Mouse (Mus musculus) lung, postnatal 14 days (tissue): ENCODE results near the gene Tsc22d2.
"Not testable (repeated sequence)": the region's sequence is repeated elsewhere in the genome, so short reads cannot be mapped to it uniquely, and the experiment has no call there.

Source experiments
- DNase-seq: peaks from one replicate; pipeline ENCODE4 v3.0.0; 2021

Tsc22d2 gene

DNA sequence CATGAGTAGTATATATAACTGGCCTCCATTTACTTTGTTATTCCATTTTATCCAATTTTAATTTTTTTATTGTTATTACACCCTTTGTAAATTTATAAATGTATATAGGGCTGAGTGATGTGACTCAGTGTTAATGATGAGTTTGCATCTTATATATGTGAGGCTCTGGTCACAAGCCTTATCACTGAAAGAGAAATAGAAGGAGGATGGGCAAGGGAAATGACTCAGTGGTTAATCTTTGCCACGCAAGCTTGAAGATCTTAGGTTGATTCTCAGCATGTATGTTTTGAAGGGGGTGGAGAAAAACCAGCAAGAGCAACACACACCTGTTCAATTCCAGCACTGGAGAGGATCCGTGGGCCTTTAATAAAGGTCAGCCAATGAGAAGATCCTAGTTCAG, 19.9 kb downstream of the Tsc22d2 start:
- DNase-seq: no peak

DNA sequence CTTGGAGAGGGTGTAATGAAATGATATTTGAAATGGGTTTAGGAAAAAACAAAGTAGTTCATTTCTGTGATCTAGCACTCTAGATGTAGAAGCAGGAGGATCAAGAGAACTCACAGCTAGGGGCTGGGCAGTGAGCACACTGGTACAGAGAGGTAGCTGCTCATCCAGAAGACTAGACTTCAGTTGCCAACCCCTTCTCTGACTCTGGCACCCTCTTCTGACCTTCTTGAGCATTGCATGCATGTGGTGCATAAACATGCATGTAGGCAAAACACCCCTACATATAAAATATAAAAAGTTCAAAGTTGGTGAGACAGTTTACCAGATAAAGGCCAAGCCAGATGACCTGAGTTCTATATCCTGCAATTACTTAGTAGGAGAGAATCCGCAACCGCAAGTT, 33.7 kb downstream of the Tsc22d2 start:
- DNase-seq: peak; percentile 7

DNA sequence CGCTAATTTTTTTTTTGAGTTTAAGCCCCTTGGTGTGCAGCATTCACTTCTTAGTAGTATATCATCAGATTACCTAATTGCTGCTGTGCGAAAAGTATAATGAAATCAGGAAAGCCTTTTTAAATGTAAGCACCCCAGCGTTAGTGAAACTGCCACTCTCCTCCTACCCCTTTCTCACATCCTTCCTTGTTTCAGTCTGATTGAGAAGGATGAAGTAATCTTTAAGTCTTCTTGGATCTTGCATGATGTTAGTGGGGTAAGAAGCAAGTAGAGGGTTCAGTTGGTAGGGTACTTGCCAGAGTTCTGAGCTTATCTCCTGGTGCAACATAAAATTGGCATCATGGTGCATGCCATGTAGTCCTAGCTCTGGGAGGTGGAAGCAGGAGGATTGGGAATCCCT, 35.0 kb downstream of the Tsc22d2 start:
- DNase-seq: no peak

DNA sequence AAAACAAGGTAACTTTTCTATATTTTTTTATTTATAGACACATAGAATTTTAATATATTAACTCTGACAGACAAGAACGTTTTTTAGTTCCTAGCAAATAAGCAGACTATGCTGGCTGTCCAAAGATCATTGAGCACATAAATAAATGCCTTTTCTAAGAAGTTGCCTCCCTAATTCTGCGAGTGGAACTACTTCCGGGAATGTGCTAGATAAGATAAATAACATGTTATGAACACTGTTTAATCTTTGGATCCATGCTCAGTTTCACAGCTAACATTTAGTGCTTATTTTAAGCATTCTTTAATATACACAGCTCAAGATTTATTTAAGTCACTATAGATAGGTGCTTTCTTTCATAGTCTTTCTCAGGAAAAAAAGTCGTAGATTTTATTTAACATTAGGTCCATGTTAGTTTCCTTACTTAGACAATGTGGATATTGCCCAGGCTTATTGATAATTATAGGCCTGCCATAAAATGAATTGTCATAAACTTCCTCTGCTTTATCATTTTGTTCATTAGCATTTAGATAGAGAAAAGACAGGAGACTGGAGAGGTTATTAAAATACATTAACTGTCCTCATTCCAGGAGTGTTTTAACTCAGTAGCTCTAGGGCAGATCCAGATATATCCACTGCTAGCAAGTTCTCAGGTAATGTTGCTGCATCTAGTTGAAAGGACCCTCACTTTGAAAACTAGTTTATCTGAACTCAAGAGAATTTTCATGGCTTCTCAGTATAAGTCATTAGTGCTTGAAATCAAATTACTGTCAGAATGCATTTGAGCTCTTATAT, 40.1 kb downstream of the Tsc22d2 start:
- DNase-seq: no peak

DNA sequence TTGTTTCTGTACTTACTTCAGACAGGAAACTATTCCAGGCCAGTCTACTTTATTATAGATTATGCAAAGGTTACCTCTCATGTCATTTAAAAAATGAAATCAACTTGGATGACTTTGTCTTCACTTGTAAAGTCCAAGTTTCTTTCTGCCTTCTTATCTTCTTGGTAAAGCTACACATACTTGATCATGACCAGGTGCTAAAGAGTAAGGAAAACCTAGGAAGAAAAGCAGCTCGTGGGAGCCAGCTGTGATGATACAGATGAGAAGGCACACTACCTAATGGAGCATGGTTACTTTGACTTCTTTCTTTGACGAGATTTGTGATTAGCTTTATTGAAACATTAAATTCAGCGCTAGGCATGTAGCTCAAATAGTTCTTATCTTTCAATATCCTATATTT, 40.7 kb downstream of the Tsc22d2 start:
- no peak for DNase-seq

DNA sequence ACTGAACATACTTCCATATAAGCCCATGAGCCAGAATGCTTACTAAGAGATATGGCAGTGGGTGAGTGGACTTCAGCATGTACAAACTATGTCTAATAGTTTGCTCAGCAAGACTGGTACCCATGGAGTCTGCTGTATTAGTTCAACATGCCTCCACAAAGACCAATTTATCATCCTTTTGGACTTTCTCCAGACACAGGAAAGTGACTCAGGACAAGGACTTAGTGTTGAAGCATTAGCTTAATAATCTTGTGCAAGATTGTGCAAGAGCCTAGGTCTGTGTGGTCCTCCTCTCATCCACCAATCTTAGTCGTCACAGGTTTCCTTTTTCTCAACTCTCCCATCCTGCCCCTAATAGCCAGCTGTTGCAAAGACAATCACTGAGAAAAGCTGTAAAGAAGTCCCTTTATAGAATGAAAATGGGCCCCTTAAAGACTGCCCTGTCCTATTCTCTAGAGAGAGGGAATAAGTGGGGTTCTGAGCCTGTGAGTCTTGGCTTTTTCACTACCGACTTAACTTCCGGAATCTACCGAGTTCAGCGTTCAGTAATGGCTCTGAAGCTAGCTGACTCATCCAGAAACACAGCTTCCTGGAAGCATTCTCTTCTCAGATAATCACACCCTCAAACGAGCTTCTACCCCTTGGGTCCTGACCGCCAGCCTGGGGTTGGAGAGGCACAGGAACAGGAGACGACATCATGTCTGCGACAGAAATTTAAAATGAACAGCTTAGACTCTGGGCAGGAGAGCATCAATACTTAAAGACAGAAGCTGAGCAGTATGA, 55.3 kb downstream of the Tsc22d2 start:
- no peak for DNase-seq

DNA sequence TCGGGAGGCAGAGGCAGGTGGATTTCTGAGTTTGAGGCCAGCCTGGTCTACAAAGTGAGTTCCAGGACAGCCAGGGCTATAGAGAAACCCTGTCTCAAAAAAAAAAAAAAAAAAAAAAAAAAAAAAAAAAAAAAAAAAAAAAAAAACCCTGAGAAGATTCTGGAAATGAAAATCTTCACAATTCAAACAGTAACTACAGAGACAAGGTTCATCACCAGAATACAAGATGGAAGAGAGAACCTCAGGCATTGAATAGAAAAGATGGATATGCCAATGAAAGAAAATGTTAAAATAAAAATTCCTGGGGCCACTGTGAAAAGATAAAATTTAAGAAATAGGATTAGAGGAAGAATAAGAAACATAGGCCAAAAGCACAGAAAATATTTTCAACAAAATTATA, 60.8 kb downstream of the Tsc22d2 start:
- DNase-seq: not testable (repeated sequence)

DNA sequence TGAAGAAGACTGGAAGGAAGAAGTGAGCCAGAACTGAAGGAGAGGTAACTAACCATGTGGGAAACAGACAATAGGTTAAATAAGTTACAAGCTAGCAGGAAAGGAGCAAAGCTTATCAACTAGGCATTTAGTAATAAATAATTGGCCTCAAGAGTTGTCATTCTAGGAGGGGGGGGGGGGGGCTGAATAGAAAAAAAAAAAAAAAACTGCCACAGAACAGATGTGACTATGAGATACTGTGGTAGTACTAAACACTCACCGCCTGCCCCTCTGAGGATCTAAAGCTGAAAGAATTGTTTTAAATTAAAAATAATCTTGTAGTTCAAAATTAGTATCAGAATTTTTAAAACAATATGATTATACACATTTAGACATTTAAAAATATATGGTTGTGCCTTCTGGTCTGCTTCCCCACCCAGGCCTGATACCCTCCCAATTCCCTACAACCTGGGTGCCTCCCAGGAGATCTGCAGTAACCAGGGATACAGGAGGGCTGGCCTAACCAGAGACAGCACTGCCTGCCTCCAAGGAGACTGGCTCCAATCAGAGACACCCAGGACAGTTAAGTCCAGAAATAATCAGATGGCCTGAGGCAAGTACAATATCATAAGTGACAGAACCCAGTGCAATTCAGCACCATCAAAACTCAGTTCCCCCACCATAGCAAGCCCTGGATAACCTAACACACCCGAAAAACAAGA, 64.4 kb downstream of the Tsc22d2 start:
- no peak for DNase-seq

DNA sequence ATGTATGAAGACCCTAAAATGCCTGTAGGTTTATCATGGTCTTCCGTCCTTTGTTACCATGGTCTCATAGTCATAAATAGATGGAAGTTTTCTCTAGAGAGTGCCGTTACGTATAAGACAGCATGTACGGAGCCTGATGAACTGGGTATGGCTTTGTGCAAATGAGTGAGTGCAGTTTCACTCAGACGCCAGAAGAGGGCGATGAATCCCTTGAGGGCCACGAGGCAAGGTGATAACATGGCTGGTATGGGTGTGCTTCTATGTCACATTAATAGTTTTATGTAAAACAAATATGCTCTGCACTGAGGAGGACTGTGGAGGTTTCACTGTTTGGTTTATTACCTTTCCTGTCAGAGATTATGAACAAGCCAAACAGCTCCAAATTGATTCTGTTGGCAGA, 71.4 kb downstream of the Tsc22d2 start:
- DNase-seq: no peak

DNA sequence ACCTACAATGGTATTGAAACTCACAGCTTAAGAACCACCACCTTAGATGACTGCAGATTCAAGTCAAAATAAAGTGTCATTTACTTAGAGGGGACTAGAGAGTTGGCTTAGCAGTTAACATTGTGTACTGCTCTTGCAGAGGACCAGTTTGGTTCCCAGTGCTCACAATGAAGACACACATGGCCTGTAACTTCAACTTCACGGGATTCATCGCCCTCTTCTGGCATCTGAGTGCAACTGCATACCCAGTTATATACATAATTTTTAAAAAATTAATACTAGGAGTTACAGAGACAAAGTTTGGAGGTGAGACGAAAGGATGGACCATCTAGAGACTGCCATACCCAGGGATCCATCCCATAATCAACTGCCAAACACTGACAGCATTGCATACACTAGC, 72.6 kb downstream of the Tsc22d2 start:
- DNase-seq: no peak

DNA sequence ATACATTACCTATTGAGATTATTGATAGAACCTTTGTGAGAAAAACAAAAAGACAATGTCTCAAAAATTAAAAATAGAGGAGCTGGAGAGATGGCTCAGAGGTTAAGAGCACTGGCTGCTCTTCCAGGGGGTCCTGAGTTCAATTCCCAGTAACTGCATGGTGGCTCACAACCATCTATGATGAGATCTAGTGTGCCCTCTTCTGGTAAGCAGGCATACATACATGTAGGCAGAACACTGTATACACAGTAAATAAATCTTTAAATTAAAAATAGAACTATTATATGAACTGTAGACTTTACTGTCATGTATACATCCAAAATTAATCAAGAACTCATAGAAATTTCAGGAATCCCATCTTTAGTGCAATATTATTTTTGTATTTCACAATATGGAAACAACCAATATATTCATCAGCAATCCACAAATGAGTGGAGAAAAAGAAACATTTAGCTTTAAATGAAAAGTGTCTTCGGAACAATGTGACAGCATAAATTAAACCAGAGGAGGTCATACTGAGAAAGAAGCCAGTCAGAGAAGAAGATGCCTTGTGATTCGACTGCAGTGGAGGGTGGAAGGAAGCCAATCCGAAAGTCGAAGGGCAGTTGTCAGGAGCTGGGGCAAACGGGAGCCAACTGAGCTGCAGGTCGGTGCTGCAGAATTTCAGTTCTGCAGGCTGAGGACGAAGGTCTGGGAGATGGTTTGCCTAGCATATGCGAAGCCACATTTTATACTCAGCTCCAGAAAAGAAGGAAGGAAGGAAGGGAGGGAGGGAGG, 73.7 kb downstream of the Tsc22d2 start:
- DNase-seq: no peak

DNA sequence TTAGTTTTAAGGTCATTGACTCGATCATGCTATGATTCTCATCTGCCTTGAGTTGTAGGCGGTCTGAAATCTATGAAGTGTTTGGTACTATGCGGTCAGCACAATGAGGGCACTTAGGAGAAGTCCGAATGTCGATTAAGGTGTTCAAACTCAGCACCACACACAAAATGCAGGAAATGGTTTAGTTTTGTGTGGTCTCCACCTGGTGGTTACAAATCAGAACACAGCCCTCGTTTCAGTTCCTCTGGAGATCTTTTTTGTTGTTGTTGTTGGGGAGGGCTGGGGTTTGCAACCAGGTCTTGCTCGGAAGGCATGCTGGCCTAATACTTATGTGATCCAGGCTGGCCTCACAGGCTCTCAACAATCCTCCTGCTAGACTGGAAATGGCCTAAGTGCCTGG, 76.3 kb downstream of the Tsc22d2 start:
- DNase-seq: peak; percentile 31

DNA sequence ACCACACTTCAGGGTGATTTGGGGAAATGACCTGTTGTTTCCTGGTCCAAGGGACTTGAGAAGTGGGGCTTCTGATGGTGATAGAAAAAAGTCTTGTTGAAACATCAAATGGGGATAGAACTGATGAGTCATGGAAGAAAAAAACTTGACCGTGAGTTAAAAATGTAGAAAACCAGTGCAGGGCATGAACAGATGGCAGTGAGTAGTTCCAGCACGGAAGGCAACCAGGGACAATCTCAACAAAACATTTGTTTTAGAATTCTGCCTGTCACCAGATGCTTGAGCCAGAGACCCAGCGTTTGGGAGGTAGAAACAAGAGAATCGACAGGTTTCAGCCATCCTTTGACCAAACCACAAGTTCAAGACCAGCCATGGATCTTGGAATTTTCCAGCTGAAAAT, 79.1 kb downstream of the Tsc22d2 start:
- DNase-seq: no peak

DNA sequence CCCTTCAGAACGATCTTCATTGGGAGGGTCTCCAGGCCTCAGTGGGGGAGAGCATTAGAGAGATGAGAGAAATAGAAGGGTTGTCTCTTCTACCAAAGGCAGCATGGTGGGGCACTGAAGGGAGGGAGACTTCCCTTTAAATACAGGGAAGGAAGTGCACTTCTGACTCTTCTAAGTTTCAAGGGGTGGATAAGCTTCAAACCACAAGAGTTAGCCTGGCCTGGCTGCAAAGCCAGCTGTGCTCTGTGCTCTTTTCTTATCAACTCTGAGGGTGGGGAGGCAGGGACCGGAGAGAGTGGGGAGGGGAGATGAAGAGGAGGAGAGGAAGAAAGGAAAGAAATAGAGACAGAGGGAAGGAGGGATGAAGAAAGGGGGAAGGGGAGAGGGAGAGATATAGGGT, 87.4 kb downstream of the Tsc22d2 start:
- DNase-seq: no peak

DNA sequence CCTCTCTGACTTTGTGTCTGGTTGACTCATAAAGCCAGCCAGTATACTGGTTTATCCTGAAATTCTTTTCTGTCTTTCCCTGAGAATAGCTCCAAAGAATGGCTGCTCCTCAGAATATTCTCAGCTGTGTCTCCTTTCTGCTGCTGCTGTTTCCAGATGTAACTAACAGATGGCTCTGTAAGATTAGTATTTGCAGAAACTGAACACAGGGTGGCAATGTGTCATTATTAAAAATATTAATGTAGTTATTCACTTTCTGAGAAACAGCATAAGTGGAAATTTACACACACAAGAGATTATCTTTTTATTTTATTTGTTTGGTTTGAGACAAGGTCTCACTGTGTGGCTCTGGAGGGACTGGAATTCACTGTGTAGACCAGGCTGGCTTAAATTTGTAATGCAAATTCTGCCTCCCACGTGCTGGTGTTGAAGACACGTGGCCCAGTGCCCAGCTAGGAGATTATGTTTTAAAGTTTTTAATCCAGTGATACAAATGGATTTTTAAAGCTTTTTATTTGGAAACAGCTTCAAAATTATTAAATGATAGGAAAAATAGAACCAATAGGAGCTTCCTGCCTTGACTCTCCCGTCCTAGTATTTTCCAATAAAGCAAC, 89.3 kb downstream of the Tsc22d2 start:
- no peak for DNase-seq

DNA sequence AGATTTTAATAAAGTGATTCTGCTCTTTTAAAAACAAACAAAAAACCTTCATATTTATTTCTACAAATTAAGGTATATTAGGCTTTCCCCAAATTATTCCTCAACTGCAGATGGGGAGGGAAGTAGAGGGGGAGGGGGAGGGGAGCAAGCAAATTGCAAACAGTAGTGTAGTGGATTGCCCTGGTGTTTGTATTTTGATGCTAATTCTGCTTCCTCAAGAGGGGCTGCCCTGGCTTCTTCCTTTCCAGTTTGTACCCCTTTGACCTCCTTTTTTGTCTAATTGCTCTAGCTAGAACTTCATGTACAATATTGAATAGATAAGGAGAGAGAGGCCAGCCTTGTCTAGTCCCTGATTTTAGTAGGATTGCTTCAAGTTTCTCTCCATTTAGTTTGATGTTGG, 90.2 kb downstream of the Tsc22d2 start:
- no peak for DNase-seq

DNA sequence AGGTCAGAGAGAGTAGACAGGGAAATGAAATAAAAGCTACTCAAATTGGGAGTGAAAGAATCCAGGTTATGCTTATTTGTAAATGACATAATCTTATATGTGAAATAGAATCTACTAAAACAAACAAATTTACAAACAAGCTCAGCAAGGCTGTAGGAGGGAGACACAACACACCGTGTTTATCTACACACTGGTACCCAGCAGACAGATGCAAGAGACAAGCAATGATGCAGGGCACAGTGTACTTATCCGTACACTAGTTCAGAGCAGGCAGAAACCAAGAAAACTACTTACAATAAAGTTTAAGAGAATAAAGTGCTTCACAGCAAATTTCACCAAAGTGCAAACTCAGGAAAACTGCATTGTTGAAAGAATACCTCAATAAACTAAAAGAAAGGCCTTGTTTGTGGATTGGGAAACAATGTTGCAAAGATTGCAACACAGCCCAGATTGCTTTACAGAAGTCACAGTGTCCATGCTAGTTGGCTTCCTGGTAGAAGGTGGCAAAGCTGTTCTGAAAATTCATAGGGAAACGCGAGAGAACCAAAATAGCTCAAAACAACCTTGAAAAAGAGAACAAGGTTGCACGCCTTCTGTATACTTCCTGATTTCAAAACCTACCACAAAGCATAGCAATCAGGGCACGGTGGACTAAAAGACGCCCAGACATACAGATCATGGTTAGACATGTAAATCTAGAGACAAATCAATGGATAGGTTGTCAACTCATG, 93.7 kb downstream of the Tsc22d2 start:
- DNase-seq: no peak

DNA sequence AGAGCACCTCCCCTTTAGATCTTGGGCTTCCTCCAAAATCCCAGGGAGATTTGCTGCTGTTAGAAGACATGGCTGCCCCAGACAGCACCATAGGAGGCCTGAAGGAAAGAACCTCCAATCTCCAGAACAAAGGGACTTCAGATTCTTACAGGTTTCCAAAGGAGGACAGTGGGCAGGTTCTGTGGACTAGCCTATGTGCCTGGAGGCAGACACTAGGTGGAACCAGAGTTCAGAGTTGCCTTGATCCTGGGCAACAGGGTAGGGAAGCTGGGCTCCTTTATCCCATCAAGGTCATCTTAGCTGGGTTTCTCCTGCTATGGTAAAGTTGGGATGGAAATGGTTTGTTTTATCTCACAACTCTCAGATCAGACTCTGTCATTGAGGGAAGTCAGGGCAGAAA, 97.1 kb downstream of the Tsc22d2 start:
- DNase-seq: peak; percentile 25

DNA sequence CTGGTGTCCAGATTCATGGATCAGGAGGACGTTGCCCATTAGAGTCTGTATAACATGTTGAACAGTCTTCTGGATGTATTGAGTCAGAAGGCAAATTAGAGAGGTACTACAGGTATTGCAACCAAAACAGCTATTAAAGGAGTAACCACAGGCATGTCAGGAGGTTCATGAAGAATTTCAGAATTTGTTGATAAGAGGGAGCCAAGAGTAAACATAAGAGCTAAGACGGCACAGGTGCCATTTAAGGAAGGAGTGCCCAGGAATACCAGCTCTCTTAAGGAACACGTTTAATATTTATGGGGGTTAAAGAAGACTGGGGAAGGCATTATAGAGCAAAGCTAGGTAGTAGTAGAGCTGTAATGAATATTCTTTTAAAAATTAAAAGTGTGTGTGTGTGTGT, 98.2 kb downstream of the Tsc22d2 start:
- no peak for DNase-seq

DNA sequence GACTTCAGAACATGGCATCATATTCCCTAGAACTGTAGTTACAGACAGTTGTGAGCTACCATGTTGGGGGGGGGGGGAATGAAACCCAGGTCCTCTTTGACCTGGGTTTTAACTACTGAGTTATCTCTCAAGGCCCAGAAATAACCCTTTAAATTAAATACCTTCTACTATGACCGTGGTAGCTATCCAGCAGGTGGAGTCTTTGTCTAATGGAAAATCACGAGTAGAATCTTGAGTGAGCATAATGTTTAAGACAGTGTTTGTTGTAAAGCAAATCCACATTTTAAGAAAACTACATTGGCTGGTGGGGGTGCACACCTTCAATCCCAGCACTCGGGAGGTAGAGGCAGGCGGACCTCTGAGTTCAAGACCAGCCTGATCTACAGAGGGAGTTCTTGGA, 99.0 kb downstream of the Tsc22d2 start:
- no peak for DNase-seq

DNA sequence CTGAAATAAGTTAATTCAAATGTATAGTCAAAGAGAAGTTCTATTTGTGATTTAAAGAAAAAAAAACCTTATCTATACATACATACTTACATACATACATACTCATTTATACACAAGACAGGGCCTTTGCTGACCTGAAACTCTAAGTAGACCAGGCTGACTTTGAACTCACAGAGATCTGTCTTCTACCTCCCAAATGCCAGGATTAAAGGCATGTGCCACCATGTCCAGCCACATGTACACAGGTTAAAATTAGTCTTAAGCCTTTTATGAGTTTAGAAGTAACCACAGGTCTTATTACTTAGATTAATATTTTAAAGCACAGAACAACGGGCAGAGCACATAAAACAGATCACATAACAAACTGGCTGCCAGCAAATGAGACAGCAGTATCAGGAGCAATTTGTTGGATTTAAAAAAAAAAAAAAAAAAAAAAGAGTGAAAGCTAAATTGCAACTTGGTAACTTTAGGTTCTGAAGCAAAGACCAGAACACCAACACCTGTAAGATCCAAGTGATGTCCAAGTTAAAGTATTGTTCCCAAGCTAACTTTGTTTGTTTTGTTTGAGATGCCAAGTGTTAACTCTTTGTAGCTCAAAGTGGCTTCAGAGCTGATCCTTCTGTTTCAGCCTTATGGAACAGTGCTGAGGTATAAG, 101.6 kb downstream of the Tsc22d2 start:
- DNase-seq: no peak
